Mouse (Mus musculus) telencephalon, adult 2 months (tissue): Measurements from ENCODE around the gene Rab30.
"Not testable (repeated sequence)": the region's sequence is repeated elsewhere in the genome, so short reads cannot be mapped to it uniquely, and the experiment has no call there.

Source experiments
- DNase-seq: peaks from one replicate; pipeline ENCODE4 v3.0.0-alpha.2; 2011; ENCODE audit warnings: low read depth, low spot score

Gene Rab30

GRCm38 (mm10) chr7:92743325-92743724, 1.9 kb downstream of the Rab30 start:
- DNase-seq: no peak

GRCm38 (mm10) chr7:92750395-92750794, 9.0 kb downstream of the Rab30 start:
- DNase-seq: no peak

DNA sequence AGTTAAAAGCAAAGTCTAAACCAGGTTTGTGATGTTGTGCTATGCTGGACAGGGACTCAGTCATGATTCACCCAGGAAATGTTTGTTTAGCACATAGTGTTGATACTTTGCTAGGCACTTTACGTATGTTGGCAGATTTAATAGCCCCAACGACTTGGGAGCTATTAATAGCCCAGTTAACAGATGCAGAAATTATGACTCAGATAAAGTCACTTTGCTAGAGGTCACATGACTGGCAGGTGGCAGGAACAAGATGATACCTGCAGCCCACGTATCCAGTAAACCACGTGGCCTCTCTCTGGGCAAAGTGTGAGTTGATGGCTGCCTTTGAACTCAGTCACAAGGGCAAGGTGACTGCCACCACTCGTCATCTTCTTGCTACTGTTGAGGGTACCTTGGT, 16.7 kb downstream of the Rab30 start:
- no peak for DNase-seq

DNA sequence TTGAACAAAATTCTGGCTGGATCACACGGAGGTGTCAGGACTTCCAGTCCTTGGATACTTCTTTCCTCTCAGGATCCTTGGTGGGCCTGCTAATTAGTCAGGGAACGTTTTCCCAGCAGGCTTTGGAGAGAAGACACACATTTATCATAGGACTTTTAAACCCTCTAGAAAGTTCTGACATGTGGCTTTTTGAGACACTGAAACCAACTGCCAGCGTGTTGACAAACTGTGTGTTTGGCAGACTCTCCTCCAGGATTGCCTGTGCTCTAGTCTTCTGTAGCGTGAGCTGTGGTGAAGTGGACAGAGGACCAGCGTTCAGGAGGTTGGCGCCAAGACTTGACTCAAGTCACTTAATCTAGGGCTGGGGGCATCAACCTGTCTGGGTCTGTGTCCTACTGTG, 19.2 kb downstream of the Rab30 start:
- DNase-seq: no peak

DNA sequence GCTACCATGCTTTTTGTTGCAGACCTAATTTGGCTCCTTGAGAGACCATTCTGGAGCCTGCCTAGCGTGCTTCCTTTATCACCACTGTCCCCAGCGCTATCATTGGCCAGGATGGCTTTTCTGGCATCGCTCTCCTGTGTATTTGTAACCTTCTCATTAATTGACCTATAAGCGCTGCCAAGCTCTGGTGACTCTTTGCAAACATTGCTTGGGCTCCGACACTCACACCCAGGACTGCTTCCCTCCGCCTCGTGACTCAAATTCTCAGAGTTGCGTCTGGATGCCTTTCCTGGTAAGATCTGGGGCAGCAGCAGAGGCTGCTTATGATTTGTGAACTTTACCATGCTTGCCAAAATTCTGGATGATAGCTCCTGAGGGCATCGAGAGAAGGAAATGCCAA, 19.8 kb downstream of the Rab30 start:
- no peak for DNase-seq

DNA sequence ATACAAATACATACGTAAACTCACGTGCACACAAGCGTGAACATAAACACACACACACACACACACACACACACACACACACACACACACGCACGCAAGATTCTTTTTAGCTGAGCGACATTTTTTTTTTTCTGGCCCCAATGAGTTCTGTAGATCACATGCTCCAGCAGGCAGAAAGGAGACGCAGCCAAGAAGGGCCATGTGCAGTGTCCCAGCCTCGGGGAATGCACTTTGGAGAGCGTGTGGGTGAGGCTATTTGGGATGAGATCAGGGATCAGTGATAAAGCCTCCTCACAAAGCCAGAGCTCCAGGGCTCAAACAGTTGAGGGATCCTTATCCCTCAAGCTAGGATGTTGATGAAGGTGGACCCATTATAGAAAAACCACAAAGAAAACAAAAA, 24.0 kb downstream of the Rab30 start:
- DNase-seq: no peak

GRCm38 (mm10) chr7:92766096-92767090, 25.0 kb downstream of the Rab30 start:
- peak; percentile 61 for DNase-seq

GRCm38 (mm10) chr7:92768116-92768515, 26.7 kb downstream of the Rab30 start:
- not testable (repeated sequence) for DNase-seq

DNA sequence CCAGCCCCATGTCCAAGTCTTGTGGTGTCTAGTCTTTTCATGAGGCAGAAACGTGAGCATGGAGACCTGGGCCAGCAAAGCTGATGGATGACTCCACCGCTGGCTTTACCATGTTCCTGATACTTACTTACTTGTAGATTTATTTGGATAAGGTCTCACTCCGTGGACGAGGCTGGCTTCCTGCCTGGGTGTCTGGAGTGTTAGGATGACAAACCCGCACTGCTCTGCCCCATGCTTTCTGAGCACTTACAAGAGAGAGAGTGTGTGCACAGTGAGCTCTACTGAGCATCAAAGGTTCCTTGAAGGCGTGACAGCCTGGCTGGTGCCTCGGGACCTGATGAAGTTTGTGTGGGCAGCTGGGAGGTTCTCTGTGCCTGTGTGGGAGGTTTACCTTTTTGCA, 27.5 kb downstream of the Rab30 start:
- DNase-seq: no peak

- DNase-seq: no peak
Measured at GRCm38 (mm10) chr7:92773006-92773405, 31.6 kb downstream of the Rab30 start.

GRCm38 (mm10) chr7:92773596-92773995, 32.2 kb downstream of the Rab30 start:
- DNase-seq: no peak

- no peak for DNase-seq
Measured at GRCm38 (mm10) chr7:92774741-92775140, 33.3 kb downstream of the Rab30 start.

DNA sequence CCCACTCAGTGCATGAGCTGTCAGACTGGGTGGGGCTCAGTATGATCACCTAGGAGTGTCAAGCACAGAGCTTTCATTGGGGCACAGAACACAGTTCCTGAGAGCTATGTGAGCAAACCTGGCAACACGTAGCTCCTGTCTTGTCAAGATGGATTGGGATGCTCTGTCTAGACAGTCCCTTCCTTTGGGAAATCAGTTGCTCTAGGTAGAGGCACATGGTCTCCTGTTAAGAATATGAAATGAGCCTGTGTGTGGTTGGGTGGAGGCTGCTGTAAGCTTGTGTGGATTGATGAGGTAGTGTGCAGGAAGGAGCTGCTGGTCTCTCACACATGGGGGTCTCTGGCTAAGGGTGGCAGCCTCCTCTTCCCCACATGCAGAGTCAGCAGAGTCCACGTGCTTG, 34.3 kb downstream of the Rab30 start:
- DNase-seq: no peak

DNA sequence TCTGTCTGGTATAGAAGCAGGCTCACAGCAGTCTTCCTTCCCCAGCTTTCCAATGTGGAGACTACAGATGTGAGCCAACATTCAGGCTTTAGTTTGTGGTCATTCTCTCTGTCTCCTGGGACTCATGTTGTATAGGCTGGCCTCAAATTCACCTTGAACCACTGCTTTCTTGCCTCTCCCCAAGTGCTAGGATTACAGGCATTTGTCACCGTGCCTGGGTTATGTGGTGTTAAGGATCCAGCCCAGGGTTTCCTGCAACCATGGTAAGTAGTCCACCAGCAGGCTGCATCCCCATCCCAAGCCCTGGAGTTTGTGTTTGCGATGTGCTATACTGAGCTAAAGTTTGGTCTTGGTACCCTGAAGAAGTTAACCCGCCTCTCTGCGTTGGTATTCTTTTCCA, 35.2 kb downstream of the Rab30 start:
- no peak for DNase-seq

GRCm38 (mm10) chr7:92777108-92777973, 35.9 kb downstream of the Rab30 start:
- peak; percentile 60 for DNase-seq

DNA sequence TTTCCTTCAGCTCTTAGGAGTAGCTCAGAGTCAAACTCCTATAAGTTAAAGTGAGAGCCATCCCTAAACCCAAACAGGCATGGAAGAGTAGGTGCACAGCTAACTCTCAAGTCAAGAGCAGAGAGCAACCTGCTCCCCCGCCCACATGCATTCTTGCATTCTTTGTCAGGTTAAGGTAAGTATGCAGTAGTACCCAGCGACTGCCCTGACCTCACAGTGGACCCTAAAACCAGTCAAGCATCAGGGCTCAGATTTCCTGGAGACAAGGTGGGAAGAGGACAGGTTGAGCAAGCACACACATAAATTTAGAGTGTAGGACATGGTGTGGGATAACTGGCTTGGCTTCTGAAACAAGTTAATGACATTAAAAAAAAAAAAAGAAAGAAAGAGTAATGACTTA, 37.7 kb downstream of the Rab30 start:
- no peak for DNase-seq

GRCm38 (mm10) chr7:92781361-92781760, 40.0 kb downstream of the Rab30 start:
- DNase-seq: no peak

DNA sequence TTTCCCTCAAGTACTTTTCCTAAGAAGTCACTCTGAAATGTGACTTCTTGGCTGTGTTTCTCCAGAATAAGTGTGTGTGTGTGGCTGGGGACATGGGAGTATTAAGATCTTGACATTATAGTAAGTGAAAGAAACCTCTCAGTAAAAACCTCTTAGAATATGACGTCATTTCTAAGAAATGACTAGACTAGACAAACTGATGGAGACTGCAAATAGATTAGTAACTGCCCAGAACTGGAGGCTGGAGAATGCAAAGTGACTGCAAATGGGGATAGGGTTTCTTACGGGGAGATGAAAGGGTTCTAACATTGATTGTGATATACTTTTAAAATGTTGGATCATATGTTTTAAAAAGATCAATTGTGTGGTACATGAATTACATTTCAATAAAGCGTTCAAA, 40.5 kb downstream of the Rab30 start:
- DNase-seq: no peak

GRCm38 (mm10) chr7:92782511-92782910, 41.1 kb downstream of the Rab30 start:
- no peak for DNase-seq

DNA sequence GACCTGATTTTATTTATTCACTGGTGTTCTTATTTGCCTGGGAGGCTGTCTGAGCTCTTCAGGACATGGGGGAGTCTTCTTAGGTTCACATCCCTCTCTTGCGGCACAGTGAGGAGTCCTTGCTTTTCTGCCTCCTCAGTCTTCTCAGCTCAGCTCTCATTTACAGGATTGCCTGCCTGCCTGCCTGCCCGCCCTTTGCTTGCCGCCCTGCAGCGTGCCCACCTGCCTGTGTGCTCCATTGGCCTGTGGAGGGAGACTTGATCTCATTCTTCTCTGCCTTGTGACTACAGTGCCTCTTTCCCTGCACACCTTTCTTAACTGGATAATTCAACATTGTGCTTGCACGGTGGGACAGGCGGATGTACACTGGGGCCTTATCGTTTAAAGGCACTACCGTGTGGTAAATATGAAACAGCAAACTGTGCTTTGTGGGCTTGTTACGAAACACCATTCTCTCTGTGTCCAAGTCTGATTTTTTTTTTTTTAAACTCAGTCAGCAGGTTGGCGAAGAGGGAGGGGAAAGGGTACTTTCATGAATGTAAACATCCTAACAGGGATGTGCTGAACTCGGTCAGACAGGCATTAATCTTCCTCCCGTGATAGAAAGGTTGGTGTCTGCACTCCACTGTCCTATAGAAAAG, 41.9 kb downstream of the Rab30 start:
- no peak for DNase-seq

- DNase-seq: no peak
Measured at GRCm38 (mm10) chr7:92783914-92784313, 42.5 kb downstream of the Rab30 start.

GRCm38 (mm10) chr7:92795749-92796148, 54.3 kb downstream of the Rab30 start:
- DNase-seq: no peak
